Mouse (Mus musculus) MEL (cell line): ENCODE data around the gene Lgi2. TPM values are rescaled to one million over a fixed set of nuclear protein-coding genes. Genes with fewer than 3 reads are reported as not detected.

Experiments used
- DNase-seq: peaks from one replicate; pipeline ENCODE4 v3.0.0; 2011; ENCODE audit warnings: low read depth, low spot score
- H3K27ac ChIP-seq: 2 replicates; pipeline ENCODE4 v1.5.1; 2012; ENCODE audit warnings: low read depth, mild to moderate bottlenecking, control low read depth, low read length, moderate library complexity; ENCODE audit not compliant: control insufficient read depth
- H3K27me3 ChIP-seq, 2 experiments: fragments of 150-350 bp in 1 of 2; sonication (generic) in 1 of 2; 2 replicates each; pipeline ENCODE4 v1.6.1; 2012; ENCODE audit warnings: low read length in 2 of 2, mild to moderate bottlenecking in 2 of 2, improper control_type of control experiment in 1 of 2, moderate library complexity in 1 of 2; ENCODE audit not compliant: insufficient read depth in 2 of 2, control insufficient read depth in 1 of 2
- H3K36me3 ChIP-seq, 2 experiments: 2 replicates each; pipeline ENCODE4 v1.6.1; 2012 to 2014; ENCODE audit warnings: low read length in 2 of 2, improper control_type of control experiment in 1 of 2, inconsistent platforms in 1 of 2, mild to moderate bottlenecking in 1 of 2; ENCODE audit not compliant: insufficient read depth in 2 of 2, control insufficient read depth in 1 of 2
- H3K4me1 ChIP-seq, 2 experiments: fragments of 150-350 bp in 1 of 2; sonication (generic) in 1 of 2; 2 replicates each; pipeline ENCODE4 v1.6.1; 2012; ENCODE audit warnings: low read length in 2 of 2, improper control_type of control experiment in 1 of 2, mild to moderate bottlenecking in 1 of 2; ENCODE audit not compliant: insufficient read depth in 2 of 2, control insufficient read depth in 1 of 2
- H3K4me3 ChIP-seq, 2 experiments: fragments of 150-350 bp in 1 of 2; sonication (generic) in 1 of 2; 2 replicates each; pipeline ENCODE4 v1.5.1; 2012; ENCODE audit warnings: low read depth in 2 of 2, low read length in 2 of 2, mild to moderate bottlenecking in 2 of 2, moderate library complexity in 2 of 2, control low read depth in 1 of 2, improper control_type of control experiment in 1 of 2; ENCODE audit not compliant: control insufficient read depth in 1 of 2, insufficient read depth in 1 of 2
- H3K79me2 ChIP-seq: 2 replicates; pipeline ENCODE4 v1.6.1; 2012; ENCODE audit warnings: mild to moderate bottlenecking, low read length, moderate library complexity; ENCODE audit not compliant: control insufficient read depth, poor library complexity, insufficient read depth
- H3K9ac ChIP-seq: 2 replicates; pipeline ENCODE4 v1.6.1; 2012; ENCODE audit warnings: low read depth, mild to moderate bottlenecking, control low read depth, low read length, moderate library complexity; ENCODE audit not compliant: control insufficient read depth, poor library complexity, severe bottlenecking
- H3K9me3 ChIP-seq: fragments of 150-350 bp; sonication (generic); replicated peaks from 2 replicates; pipeline ENCODE4 v1.6.1; 2012; ENCODE audit warnings: mild to moderate bottlenecking, low read length, improper control_type of control experiment, moderate library complexity; ENCODE audit not compliant: insufficient read depth
- BHLHE40 ChIP-seq: IDR thresholded peaks from 2 replicates; pipeline ENCODE4 v1.6.1; 2012; ENCODE audit warnings: low read depth, mild to moderate bottlenecking, inconsistent platforms, low read length, improper control_type of control experiment, borderline replicate concordance
- CHD2 ChIP-seq: IDR thresholded peaks from 2 replicates; pipeline ENCODE4 v1.6.1; 2011; ENCODE audit warnings: low read length, improper control_type of control experiment
- HCFC1 ChIP-seq: IDR thresholded peaks from 2 replicates; pipeline ENCODE4 v1.6.1; 2012; ENCODE audit warnings: low read depth, mild to moderate bottlenecking, inconsistent platforms, low read length, improper control_type of control experiment, moderate library complexity
- MAFK ChIP-seq: IDR thresholded peaks from 2 replicates; pipeline ENCODE4 v1.6.1; 2011; ENCODE audit warnings: low read depth, mild to moderate bottlenecking, low read length, improper control_type of control experiment, borderline replicate concordance
- MXI1 ChIP-seq: IDR thresholded peaks from 2 replicates; pipeline ENCODE4 v1.6.1; 2011; ENCODE audit warnings: mild to moderate bottlenecking, low read depth, low read length, improper control_type of control experiment
- POLR2AphosphoS5 ChIP-seq: IDR thresholded peaks from 2 replicates; pipeline ENCODE4 v1.6.1; 2012; ENCODE audit warnings: low read depth, borderline replicate concordance, mild to moderate bottlenecking, inconsistent platforms, low read length, moderate library complexity, mixed read lengths
- RAD21 ChIP-seq: IDR thresholded peaks from 2 replicates; pipeline ENCODE4 v1.6.1; 2011; ENCODE audit warnings: mild to moderate bottlenecking, low read depth, low read length, improper control_type of control experiment
- SIN3A ChIP-seq: IDR thresholded peaks from 2 replicates; pipeline ENCODE4 v1.6.1; 2012; ENCODE audit warnings: low read length, improper control_type of control experiment, inconsistent platforms
- USF1 ChIP-seq: IDR thresholded peaks from 2 replicates; pipeline ENCODE4 v1.6.1; 2014; ENCODE audit warnings: low read depth, mild to moderate bottlenecking, inconsistent platforms, low read length, improper control_type of control experiment, moderate library complexity
- USF2 ChIP-seq, 2 experiments: IDR thresholded peaks; 2 replicates each; pipeline ENCODE4 v1.6.1; 2011 to 2012; ENCODE audit warnings: improper control_type of control experiment in 2 of 2, low read length in 2 of 2, borderline replicate concordance in 1 of 2, inconsistent platforms in 1 of 2, low read depth in 1 of 2, mild to moderate bottlenecking in 1 of 2; ENCODE audit not compliant: insufficient read depth in 1 of 2
- ZC3H11A ChIP-seq: IDR thresholded peaks from 2 replicates; pipeline ENCODE4 v1.6.1; 2012; ENCODE audit warnings: low read depth, mild to moderate bottlenecking, inconsistent platforms, low read length, improper control_type of control experiment
- ZKSCAN1 ChIP-seq: IDR thresholded peaks from 2 replicates; pipeline ENCODE4 v1.6.1; 2012; ENCODE audit warnings: low read depth, mild to moderate bottlenecking, inconsistent platforms, low read length, improper control_type of control experiment, moderate library complexity
- ZNF384 ChIP-seq: IDR thresholded peaks from 2 replicates; pipeline ENCODE4 v1.6.1; 2012; ENCODE audit warnings: low read depth, mild to moderate bottlenecking, inconsistent platforms, low read length, improper control_type of control experiment
- polyA plus RNA-seq, 2 experiments: library from polyadenylated mRNA; stranded (reverse) in 1 of 2; unstranded in 1 of 2; fragments of >175 nt in 1 of 2; fragments of >200 nt in 1 of 2; gene quantifications; 2 replicates each; pipeline versions ENCODE4 v1.2.1 to v1.2.4; 2012; ENCODE audit warnings: low replicate concordance in 2 of 2, low read depth in 1 of 2; ENCODE audit not compliant: insufficient read length in 2 of 2, insufficient read depth in 1 of 2, missing spikeins in 1 of 2
- total RNA-seq: library from RNA; depleted of rRNA; stranded (reverse); fragments of 300-350 nt; gene quantifications from 2 replicates; pipeline ENCODE4 v1.2.3, GENCODE M21; 2012

Lgi2 gene
- total and polyA plus RNA-seq, 3 experiments: not detected

DNA sequence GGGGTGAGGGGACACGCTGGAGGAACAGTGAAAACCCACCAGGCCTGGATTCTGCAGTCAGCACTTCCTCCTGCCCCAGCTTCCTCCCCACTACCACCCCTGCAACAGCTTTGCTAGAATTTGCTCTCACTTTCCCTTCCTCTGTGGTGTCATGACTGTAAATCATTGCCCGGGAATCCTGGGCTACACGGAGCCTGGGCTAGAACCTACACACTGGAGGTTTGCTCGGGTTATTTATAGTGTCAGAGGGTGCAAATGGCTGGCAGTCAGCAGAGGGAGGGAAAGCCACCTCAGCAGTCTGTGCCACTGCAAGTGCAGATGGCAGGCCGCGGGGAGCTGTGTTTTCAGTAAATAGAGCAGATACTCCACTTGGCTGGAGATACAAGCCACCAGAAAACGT, 37.7 kb downstream of the Lgi2 start:
- no peaks in the 10 kb centered on the region for H3K79me2 ChIP-seq
- TF ChIP-seq USF1: no peak
- TF ChIP-seq, all 39 proteins: peak for 0
- H3K4me3 ChIP-seq: no peak overlapping the region
- no peaks in the 10 kb centered on the region for H3K9me3 ChIP-seq
- H3K27me3 ChIP-seq: no peaks in the 10 kb centered on the region
- H3K9ac ChIP-seq: no peak overlapping the region
- no peaks in the 10 kb centered on the region for H3K4me1 ChIP-seq
- no peaks in the 10 kb centered on the region for H3K36me3 ChIP-seq
- no peak for DNase-seq
- H3K27ac ChIP-seq: no peak overlapping the region

DNA sequence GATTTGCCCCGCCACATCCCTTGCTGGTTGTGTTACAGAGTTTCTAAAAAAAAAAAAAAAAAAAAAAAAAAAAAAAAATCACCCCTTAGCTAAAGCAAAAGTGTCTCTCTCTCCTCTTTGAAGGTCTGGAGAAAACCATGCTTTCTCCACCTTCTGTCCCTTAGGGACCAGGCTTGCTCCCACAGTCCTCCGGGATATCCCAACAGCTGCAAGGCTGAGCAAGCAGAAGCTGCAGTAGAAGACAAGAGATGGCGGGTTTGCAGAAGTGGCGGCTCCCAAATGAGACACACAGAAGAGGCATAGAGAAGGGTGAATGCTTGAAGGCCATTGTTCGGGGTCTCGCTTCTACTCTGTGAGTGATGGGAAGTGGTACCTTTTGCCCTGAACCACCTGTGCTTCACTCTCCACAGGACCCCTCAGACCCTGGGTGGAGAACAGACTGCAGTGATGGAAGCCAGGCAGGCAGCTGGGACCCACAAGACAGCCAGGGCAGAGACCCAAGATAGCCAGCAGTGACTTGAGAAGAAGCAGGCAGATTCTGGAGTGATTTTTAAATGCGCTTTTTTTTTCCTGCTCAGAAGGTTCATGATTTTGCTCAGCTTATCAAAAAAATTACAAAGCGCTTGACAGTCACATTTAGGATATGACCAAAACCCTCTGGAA, 39.8 kb downstream of the Lgi2 start:
- TF ChIP-seq RAD21 (no peak), CHD2 (no peak), HCFC1 (no peak), POLR2AphosphoS5 (no peak), MXI1 (no peak), USF2 (IDR thresholded peaks at IDR 0.05; ENCODE audit: borderline replicate concordance in 1 of 2, insufficient read depth in 1 of 2, low read depth in 1 of 2, low read length in 2 of 2) (no peak), MAFK (no peak)
- DNase-seq: no peak
- Histone ChIP-seq H3K27me3 (no peaks in the 10 kb centered on the region), H3K4me1 (no peaks in the 10 kb centered on the region), H3K9me3 (no peaks in the 10 kb centered on the region), H3K4me3 (no peak overlapping the region), H3K9ac (no peak overlapping the region), H3K27ac (no peak overlapping the region), H3K79me2 (no peaks in the 10 kb centered on the region), H3K36me3 (no peaks in the 10 kb centered on the region)

DNA sequence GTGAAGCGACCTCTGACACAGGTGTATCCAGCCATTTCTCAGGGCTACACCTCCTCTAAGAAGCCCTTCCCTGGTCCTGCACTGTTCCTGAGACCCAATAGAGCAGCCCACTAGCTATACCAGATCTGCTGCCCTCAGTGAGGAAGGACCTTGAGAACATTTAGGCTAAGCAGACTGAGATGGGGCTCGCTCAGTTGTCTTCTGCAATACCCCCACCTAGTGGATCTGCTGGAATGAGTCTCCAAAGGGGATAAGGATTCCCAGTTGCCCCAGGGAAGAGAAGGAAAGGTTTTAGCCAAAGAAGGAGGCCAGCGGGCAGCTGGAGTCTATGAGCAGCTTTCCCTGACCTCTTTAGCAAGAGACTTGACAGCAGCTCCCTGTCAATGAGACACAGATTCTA, 42.1 kb downstream of the Lgi2 start:
- H3K27ac ChIP-seq: no peak overlapping the region
- TF ChIP-seq USF2 (IDR thresholded peaks at IDR 0.05; ENCODE audit: borderline replicate concordance in 1 of 2, insufficient read depth in 1 of 2, low read depth in 1 of 2, low read length in 2 of 2): no peak
- no peak for TF ChIP-seq ZC3H11A
- TF ChIP-seq CHD2: no peak
- no peak for TF ChIP-seq ZNF384
- no peak for TF ChIP-seq ZKSCAN1
- no peak for TF ChIP-seq BHLHE40
- no peak for TF ChIP-seq SIN3A
- no peaks in the 10 kb centered on the region for H3K9me3 ChIP-seq
- H3K79me2 ChIP-seq: no peaks in the 10 kb centered on the region
- H3K27me3 ChIP-seq: no peaks in the 10 kb centered on the region
- DNase-seq: no peak
- H3K9ac ChIP-seq: no peak overlapping the region
- H3K36me3 ChIP-seq: no peaks in the 10 kb centered on the region
- no peak overlapping the region for H3K4me3 ChIP-seq
- H3K4me1 ChIP-seq: no peaks in the 10 kb centered on the region
